Mouse (Mus musculus): ENCODE measurements at regions not wholly inside any gene's neighbourhood (a gene's known extent, or its start where the extent isn't known, plus 50 kb on each side); places are given as distances from the start of the nearest gene placed in this dataset.

DNA sequence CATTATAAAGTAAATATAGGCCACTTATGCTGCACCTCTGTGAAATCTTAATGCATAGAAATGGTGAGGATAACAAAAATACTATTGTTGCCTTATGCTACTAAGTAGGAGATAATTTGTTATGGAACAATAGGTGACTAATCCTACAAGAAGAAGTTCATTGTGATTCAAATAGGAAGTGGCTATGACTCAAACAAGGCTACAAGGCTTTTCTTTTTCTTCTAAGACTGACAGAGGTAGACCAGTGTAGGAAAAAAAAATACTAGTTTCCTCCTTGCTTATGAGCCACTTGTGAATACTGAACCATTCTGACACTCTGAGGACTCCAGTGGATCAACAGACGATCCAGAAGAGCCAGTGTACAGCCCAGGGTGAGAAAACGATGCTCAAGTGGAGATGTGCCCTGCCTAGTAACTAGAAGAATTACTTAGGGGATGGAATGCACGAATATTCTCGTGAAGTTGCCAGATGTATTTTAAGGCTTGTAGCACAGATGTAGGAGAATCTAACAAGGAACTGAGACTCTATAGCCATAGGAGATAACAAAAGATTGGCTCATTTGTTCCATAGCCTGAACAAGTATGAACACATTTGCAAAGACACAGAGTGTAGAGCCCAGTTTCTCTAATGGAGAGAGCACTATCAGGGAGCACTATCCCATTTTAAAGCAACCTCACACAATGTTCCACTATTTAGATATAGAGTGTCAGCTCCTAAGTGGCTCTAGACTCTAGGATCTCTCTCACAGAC, 60.3 kb downstream of the Fzd1 start:
- no peak for DNase-seq

DNA sequence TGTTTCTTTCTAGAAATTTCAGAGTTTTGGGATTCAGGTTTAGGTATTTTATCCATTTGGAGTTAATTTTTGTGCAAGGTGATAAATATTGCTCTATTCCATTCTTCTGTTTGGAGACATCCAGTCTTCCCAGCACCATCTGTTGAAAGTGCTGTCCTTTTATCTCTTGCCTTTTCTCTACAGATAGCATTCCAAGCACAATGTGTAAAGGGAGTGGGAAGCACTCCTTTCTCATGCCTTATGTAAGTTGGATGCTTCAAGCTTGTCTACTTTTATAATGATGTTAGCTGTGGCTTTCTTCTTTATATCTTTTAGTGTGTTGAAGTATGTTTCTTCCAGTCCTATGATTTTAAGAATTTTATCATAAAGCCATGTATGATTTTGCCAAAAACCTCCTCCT, 61.1 kb downstream of the Fzd1 start:
- no peak for DNase-seq

DNA sequence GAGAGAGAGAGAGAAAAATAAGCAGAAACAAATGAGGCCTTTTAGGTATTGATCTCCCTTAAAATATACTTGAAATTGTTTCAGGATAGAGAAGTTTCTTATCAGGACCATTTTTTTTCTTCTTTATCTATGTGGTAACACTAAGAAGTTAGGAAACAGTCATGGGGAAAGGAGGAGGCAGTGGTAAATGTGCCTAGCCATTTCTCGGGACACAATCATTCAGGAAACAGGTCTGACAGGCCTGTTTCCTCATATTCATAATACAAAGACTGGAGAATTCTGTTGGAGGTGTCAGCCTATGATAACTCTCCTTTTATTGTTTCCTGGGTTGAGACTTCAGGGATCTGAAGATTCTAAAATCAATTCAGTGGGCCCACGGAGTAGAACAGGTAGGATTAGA, 68.7 kb downstream of the Fzd1 start:
- DNase-seq = no peak

DNA sequence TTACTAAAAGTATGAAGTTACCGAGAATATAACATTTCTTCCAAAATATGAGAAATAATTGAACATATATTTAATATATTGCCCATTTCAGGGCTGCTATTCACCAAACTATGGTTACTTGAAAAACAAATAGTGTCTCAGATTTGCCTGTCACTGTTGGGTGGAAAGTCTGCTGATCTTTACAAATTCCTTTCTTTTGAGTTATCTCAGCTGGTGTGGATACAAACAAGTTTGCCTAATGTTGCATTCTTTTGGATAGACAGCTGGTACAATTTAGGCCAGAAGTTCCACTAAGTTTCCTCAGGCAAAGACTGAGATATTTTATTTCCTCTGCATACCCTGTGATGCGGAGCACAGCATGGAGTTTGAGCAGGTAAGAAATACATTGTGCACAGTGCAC, 82.5 kb downstream of the Fzd1 start:
- DNase-seq = no peak

DNA sequence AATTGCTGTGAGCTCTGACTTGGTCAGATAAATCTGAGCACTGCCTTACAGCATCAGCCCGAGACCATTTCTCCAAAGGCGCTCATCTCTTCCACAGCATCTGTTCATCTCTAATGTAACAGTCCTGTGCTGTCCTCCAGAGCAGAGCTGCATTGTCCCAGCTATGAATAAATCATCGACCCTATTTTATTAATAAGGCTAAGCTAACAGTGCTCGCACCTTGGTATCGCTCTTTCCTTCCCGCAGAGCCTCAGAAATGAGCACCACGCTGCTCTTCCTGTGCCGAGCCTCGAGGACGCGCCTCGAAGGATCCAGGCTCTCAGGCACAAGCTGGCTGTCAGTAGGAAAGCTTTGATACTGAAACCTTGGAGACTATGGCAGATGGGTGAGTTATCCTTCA, 91.5 kb downstream of the Fzd1 start:
- no peak for DNase-seq

DNA sequence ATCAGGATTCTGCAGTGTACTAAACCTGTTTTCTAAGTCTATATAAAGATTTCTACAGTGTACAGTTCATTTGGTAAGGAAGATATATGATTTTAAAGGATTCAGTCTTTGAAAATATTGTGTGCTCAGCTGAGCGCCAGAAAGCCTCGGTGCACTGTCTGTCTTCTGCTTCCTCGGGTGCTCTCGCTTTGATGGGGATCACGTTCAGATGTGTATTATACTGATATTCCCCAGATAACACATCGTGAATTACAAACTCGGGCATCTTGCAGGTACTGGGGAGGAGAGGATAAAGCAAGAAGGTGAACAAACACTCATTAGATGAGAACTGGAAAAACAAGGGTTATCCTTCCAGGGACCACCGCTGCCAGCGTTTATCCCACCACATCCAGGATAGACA, 91.9 kb downstream of the Fzd1 start:
- no peak for DNase-seq

DNA sequence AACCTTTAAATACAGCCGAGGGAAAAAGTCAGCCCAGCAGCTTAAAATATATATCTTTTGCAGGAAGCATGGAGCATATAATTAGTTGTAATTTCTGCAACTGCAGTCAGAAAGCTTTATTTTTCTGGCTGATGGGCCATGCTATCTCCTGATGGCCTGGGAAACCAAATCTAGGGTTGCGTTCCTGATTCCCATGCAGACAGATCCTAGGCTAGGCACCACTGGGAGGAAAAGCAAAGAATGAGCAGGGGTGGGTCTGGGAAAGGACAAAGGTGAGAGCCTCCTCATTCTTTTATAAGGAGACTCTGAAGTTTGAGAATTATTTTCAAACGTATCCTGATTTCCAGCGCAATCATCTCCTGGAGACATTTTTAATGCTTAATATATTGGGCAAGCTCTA, 92.9 kb downstream of the Fzd1 start:
- DNase-seq = no peak

DNA sequence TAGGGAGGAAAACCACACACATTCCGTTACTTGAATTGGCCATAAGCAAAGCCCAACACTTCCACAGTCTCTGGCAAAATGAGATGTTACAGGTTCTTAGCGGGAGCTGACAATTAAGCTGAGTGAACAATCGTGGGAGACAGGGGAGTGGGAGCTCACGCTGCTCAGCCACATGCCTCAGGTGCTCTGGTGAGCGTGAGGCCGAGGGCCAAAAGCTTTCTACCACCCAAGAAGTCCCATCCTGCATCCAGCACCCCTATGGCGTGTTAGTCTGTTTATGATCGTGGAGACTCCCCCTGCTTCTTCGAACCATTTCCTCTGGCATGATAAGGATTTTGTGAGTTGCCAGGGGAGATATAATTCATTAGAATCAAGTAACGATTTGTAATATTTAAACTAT, 93.3 kb downstream of the Fzd1 start:
- DNase-seq = no peak

DNA sequence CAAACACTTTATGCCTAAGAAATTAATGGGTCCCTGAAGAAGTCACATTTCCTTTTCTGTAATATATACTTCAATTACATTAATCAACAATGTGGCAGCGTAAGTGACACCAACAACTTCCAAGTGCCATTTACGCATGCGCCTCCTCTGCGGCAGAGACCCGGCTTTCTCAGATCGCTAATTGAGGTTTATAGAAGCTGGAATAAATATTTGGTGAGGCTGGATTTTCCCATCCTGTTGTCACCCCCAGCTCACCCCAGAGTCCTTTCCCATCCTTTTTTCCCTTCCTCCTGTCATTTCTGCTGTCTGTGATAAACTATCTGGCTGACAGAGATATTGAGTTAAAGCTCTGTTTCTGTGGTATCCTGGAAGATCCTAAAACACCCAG, 95.6 kb downstream of the Fzd1 start:
- no peak for DNase-seq

DNA sequence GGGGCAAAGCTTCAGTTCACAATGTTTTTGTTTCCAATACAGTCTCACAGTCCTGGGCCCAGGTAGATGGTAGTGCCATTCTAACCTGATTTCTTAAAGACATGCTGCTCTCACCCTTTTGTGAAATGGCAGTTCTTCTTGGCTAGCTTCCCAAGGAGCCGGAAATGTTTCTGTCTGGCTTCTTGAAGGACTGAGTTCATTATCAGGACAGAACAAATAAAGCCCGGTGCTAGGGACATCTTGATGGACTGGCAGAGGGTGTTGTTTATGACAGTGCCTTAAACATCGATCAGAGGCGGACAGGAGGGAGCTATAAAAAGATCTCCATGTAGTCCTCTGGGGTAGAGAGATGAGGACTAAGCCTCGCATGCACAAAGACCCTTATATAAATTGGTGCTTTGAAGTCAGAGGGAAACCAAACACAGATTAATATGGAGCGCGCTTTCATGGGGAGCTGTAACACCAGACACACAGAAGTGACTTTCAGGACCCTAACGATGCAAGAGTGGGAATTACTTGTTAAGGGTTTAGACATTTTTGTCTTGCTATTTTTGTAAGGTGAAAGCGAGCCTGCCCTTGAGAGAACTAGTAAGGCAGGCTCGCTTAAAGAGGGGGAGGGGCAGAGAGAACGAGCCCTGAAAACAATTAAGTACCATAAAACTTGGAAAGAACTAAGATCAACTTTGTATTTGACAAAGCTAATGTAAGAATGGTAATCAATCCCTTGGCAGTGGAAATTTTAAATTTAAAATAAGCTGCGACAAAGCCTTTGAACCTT, 96.2 kb downstream of the Fzd1 start:
- no peak for DNase-seq

DNA sequence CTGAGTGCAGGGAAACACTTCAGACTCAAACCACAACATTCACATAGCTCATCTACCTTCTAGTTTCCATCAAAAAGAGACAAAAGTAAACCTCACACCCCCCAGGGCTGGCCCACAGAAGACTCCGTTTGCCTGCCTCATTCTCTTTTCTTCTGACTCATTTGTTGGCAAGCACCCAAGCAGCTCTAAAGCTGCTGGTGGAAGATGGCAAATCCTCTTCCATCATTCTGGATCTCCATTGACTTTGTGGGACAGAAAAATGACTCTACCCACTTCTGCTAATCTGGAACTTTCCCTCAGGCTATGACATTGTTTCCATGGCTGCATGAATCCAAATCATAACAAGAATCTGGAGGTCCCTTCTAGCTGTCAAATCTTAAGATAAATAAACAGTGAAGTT, 99.9 kb downstream of the Fzd1 start:
- no peak for DNase-seq

DNA sequence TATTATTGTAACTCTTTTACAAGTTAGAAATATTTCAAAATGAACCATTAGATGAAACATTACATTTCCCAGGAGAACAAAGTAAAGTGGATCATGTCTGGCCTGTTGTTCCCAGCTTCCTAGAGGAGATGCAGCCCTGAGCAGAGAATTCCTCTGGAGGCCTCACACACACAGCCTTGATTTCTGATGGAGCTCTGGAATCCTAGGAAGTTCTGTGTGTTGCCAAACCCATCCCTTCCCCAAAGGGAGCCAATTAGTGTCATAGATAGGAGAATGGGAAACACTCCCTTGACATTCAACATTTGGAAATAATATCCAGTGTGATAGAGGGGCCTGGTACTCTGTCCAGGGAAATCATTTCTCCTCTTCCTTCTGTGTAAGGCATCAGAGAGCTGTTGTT, 103.6 kb downstream of the Fzd1 start:
- DNase-seq = no peak

DNA sequence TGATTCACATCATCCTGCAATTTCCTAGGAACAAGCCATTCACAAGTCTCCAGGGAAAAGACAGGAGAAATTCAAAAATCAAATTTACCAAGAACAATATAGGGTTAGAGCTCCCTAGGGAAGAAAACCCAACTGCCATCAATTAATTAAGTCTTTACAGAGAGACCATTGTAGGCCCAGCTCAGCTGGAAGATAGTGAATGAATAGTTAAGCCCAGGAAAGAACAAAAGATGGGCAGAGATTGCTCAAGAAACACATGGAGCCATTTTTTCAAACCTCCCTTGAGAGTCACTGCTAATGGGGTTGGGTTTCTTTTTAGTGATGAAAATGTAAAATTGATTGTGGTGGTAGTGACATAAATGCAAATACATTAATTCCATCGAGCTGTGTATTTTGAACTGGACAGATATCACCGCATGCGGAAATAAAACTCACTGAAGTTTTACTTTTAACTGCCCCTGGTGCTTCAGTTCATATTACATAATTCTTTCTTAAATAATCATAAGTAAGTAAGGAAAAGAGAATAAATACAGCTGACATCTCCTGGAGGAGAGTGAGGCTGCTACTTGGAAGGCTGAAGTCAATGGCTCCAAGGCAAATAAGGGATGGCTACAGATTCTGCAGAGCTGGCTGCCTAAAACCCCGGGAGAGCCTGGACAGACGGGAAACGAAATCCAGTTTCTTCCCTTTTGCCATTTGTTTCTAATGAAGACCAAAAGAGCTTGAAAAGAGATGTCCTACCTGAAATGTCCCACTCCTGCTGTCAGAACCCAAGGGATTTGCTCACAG, 106.5 kb downstream of the Fzd1 start:
- DNase-seq = no peak

DNA sequence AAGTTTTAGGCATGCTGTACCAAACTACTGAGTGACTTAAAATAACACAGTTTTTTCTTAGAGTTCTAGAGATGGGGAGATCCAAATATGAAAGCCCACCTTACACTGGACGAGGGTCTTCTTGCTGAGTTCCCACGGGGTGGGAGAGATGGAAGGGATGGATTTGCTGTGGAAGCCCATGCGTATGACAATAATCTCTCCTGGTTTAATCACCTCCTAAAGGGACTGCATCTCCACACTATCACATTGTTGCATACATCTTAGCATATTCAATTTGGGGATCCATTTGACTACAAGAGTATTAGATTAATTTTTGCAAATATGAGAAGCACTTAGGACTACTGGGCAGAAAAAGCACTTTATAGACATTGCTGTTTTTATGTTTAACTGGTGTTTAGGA, 107.1 kb downstream of the Fzd1 start:
- no peak for DNase-seq

DNA sequence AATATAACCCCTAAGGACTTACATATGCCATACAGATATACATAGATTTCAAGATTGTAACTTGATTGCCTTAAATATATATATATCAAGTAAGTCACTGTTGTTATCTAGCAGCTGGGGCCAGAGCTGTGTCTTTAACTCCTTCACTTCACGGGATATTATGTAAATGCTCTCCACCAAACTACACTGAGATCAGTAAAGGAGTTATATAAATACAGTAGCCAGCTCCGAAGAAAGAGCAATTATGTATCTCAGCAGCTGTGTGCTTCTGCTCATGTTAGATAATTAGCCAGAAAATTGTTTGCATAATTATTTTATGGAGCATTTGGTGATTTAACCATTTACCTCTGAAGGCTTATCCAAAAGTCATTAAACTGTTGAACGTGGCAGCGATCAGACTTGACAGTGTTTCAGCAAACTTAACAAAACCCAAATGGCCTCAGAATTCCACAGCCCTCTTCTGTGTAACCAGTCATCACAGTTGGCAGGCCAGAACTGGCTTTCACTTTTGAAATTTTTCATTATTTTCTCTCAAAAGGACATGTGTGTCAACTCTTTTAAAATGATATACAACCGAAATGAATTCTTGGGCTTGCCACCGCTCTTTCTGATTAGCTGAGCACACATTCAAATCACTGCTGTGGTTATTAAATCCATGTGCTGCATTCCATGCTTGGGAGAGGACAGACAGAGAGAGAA, 107.8 kb downstream of the Fzd1 start:
- DNase-seq = no peak

DNA sequence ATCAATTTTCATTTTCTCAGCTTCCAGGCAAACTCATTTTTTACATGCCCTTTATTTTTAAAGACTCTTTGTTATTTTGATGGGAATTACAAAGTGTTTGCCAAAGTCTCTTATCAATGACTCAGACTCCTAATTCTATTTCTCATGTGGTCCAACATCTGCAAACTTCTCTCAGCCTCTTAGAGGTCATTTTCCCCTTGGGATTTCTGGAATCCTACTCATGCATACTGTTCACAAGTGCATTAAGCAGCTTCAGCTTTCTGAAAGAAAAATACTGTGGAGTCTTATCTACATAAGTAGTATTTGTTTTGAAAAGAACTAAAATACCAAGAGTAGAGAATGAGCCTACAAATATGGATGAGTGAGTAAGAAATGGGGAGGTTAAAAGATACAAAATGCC, 116.8 kb downstream of the Fzd1 start:
- no peak for DNase-seq

DNA sequence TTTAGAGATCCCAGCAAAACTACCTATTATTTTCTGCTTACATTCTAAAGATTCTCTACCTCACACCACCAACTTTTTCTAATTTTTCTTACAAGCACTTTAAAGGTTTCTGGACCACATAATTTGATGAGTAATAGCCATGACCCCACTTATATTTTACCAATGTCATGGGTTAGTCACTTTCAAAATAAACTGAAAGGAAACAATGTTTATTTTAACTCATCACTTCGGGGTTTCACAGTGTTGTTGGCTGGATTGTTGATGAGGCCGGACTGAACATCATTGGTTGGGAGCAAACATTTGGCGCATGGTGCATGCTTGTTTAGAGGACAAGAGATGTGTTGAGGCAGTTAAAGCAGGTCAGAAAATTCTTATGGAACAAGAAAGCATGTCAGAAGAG, 124.1 kb downstream of the Fzd1 start:
- DNase-seq = no peak

DNA sequence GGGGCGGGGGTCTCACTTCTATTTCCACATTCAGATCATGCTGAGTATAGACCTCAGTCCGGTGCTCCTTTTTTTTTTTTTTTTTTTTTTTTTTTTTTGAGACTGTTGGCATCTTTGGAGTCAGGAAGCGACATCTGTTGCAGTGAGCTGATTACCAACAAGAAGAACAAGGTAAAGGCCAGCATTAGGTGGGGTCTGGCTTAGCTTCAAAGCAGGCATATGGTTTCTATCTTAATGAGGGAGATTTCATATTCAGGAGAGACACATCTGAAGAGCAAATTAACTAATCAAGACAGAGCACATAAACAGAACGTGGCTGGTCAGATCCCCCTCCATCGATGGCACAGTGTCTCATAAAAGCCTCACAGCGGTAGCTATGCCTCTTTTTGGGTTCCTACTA, 132.6 kb downstream of the Fzd1 start:
- DNase-seq = no peak

DNA sequence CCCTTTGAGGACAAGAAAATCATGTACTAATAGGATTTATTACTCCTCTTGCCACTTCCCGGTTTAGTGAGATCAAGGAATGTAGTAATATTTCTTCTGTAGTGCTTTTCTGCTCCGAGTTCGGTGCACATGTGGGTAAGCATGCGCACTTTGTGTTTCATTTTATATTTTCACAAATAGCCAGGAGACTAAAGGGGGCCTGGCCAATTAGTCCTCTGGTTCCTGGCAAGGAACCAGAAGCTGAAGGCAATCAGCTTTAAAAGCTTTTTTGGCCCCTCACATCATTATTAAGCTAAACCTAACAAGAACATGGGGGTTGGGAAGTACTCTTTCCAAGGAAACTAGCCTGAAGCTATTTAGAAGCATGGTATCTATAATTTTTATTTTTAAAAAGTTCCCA, 134.2 kb downstream of the Fzd1 start:
- DNase-seq = no peak

DNA sequence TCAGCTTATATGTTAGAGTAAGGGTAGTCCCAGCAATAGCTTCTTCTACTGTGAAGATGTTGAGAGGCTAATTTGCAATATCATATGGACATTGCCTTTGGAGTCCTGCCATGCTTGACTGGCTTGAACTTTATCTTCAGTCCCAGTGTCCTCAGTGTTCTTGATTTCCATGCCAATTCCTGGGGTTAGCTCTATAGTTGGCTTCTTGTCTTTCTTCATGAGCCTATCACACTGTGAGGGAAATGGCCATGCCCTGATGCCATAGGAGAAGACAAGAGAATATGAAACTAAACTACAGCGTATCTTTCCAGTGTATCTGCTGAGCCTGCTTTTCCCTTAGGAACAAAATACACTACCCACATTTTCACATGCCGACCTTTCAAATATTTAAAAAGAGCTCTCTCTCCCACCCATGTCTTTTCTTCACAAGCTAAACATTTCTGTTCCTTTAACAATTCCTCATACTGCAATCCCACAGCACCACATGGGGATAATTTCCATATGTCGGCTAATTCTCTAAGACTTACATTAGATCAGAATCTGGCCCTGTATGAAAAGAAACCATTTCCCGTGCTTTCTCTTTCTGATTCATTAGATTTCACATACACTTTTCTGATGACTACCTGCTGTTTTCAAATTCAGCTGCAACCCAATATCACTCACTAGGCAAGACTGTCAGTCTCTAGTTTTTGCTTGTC, 137.2 kb downstream of the Fzd1 start:
- no peak for DNase-seq

DNA sequence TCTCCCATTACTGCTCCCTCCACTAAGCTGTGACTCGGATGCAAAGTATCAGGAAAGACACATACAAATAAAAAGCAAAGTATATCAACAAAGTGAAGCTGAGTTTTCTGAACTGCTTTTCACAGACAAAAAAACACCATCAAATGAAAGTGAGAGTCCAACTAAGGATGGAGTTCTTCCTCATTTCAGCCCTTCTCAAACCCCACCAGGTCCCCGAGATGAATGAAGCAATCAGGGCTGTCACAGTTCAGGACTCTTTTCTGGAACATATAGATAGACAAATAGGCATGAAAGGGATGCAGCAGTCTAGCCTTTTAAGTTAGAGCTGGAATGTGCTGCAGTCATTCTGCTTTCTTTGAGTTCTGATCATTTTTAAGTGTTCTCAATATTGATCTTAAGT, 142.6 kb downstream of the Fzd1 start:
- DNase-seq = no peak

DNA sequence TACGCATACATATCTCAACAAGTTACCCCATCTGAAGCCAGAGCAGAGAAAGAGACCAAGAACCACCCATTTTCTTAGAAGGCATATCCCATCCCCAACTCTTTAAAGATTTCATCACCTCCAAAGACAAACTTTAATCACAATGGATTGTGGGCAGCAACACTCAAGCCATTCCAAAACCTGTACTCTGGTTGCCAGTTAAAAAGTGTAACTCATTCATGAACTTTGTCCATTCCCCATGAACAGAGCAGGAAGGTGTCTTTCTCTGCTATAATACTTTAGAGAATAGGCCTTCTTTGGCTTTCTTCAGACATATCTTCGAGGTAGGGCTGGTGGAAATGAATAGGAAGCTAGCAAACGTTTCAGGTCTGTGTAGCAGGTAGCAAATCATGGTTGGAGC, 160.4 kb downstream of the Fzd1 start:
- no peak for DNase-seq

DNA sequence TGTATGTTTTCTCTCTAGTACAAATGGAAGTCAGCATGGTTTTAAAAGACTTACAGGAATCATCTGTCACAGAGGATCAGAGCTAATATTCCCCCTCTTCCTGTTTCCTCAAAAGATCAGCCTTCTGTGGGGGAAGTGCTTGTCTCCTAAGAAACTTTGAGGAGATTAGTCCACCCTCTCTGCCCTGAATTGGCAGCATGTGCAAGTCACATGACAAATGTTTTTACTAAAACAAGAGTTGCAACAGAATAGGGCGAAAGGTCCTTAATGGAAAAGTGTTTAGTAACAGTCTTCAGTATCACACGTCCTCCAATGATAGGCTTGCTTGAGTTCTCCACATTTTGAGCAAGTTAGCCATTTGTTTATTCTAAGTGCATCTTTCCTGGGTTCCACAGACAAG, 162.8 kb downstream of the Fzd1 start:
- peak; percentile 55 for DNase-seq
